Mouse (Mus musculus): Measurements from ENCODE around the gene Vmn1r54. TPM values are rescaled to one million over a fixed set of nuclear protein-coding genes. Genes with fewer than 3 reads are reported as not detected.
"Not testable (repeated sequence)": the region's sequence is repeated elsewhere in the genome, so short reads cannot be mapped to it uniquely, and the experiment has no call there.

The Vmn1r54 gene
- polyA plus RNA-seq (2014; fragmentation: Nextera tagmentation; extraction: Ambion mirVana) = not detected in 2 replicates

- no peak within 1 kb of the TSS for H3K4me2 ChIP-seq (ENCODE audit: low read depth)
- H3K4me3 ChIP-seq (ENCODE audit: low read depth, low read length) = no peak within 1 kb of the TSS
- H3K4me1 ChIP-seq (ENCODE audit: control insufficient read depth, insufficient read depth, low read length) = no peaks in the 10 kb centered on the region
- no peak within 1 kb of the TSS for H3K9ac ChIP-seq (ENCODE audit: low read length)
- H3K36me3 ChIP-seq (ENCODE audit: control insufficient read depth, insufficient read depth, low read length) = no peaks in the 10 kb centered on the region
- H3K27me3 ChIP-seq (ENCODE audit: control insufficient read depth, insufficient read depth, low read length) = no peaks in the 10 kb centered on the region
- DNase-seq (ENCODE audit: low spot score) (no peak), ATAC-seq (ENCODE audit: insufficient read depth, low FRiP score, low TSS enrichment) (no peak)
- no peak within 1 kb of the TSS for H3K27ac ChIP-seq (ENCODE audit: low read depth, low read length)
- WGBS = 76% methylated on average over 1 of the region's 1 CpGs
- H3K9me3 ChIP-seq (ENCODE audit: control insufficient read depth, low read length) = no peaks in the 10 kb centered on the region
Observed at GRCm38 (mm10) chr6:90246000-90246399, at the start of gene Vmn1r54. Gene Vmn1r54 (plus strand): TSS chr6:90246300.

- not testable (repeated sequence) for DNase-seq (ENCODE audit: low spot score); H3K27me3 ChIP-seq (ENCODE audit: control insufficient read depth, insufficient read depth, low read length); H3K36me3 ChIP-seq (ENCODE audit: control insufficient read depth, insufficient read depth, low read length); H3K9me3 ChIP-seq (ENCODE audit: control insufficient read depth, low read length); H3K27ac ChIP-seq (ENCODE audit: low read depth, low read length); H3K9ac ChIP-seq (ENCODE audit: low read length); H3K4me3 ChIP-seq (ENCODE audit: low read depth, low read length); H3K4me2 ChIP-seq (ENCODE audit: low read depth); ATAC-seq (ENCODE audit: insufficient read depth, low FRiP score, low TSS enrichment); H3K4me1 ChIP-seq (ENCODE audit: control insufficient read depth, insufficient read depth, low read length)
- 83% methylated on average over 2 of the region's 2 CpGs for WGBS
Observed at GRCm38 (mm10) chr6:90202493-90202892, 43.6 kb upstream of the Vmn1r54 start, which contains the start of gene V1ra8. Gene V1ra8 (plus strand): TSS chr6:90202793.

- H3K9ac ChIP-seq (ENCODE audit: low read length) = no peak within 1 kb of the TSS
- no peak within 1 kb of the TSS for H3K27ac ChIP-seq (ENCODE audit: low read depth, low read length)
- H3K27me3 ChIP-seq (ENCODE audit: control insufficient read depth, insufficient read depth, low read length) = no peaks in the 10 kb centered on the region
- no peak within 1 kb of the TSS for H3K4me3 ChIP-seq (ENCODE audit: low read depth, low read length)
- no peaks in the 10 kb centered on the region for H3K4me1 ChIP-seq (ENCODE audit: control insufficient read depth, insufficient read depth, low read length)
- DNase-seq (ENCODE audit: low spot score) (no peak), ATAC-seq (ENCODE audit: insufficient read depth, low FRiP score, low TSS enrichment) (no peak)
- 0 out of 2 replicates have a peak, but pooled peaks cover 5% of the 10 kb centered on the region for H3K9me3 ChIP-seq (ENCODE audit: control insufficient read depth, low read length)
- 86% methylated on average over 1 of the region's 1 CpGs for WGBS
- H3K36me3 ChIP-seq (ENCODE audit: control insufficient read depth, insufficient read depth, low read length) = no peaks in the 10 kb centered on the region
- no peak within 1 kb of the TSS for H3K4me2 ChIP-seq (ENCODE audit: low read depth)
Observed at GRCm38 (mm10) chr6:90224338-90224737, 21.8 kb upstream of the Vmn1r54 start, which contains the start of gene Vmn1r53. Gene Vmn1r53 (minus strand): TSS chr6:90224438.

GRCm38 (mm10) chr6:90232114-90232513, 14.0 kb upstream of the Vmn1r54 start:
- H3K4me1 ChIP-seq (ENCODE audit: control insufficient read depth, insufficient read depth, low read length); ATAC-seq (ENCODE audit: insufficient read depth, low FRiP score, low TSS enrichment); DNase-seq (ENCODE audit: low spot score); H3K27me3 ChIP-seq (ENCODE audit: control insufficient read depth, insufficient read depth, low read length); H3K9ac ChIP-seq (ENCODE audit: low read length); H3K9me3 ChIP-seq (ENCODE audit: control insufficient read depth, low read length); H3K4me3 ChIP-seq (ENCODE audit: low read depth, low read length); H3K4me2 ChIP-seq (ENCODE audit: low read depth); H3K36me3 ChIP-seq (ENCODE audit: control insufficient read depth, insufficient read depth, low read length); H3K27ac ChIP-seq (ENCODE audit: low read depth, low read length): not testable (repeated sequence)
- 87% methylated on average over 4 of the region's 4 CpGs for WGBS

- H3K4me3 ChIP-seq (ENCODE audit: low read depth, low read length) = no peak overlapping the region
- H3K4me2 ChIP-seq (ENCODE audit: low read depth) = no peak overlapping the region
- DNase-seq (ENCODE audit: low spot score) (no peak), ATAC-seq (ENCODE audit: insufficient read depth, low FRiP score, low TSS enrichment) (no peak)
- H3K27me3 ChIP-seq (ENCODE audit: control insufficient read depth, insufficient read depth, low read length) = no peaks in the 10 kb centered on the region
- H3K9ac ChIP-seq (ENCODE audit: low read length) = no peak overlapping the region
- H3K36me3 ChIP-seq (ENCODE audit: control insufficient read depth, insufficient read depth, low read length) = no peaks in the 10 kb centered on the region
- no peaks in the 10 kb centered on the region for H3K4me1 ChIP-seq (ENCODE audit: control insufficient read depth, insufficient read depth, low read length)
- 0 out of 2 replicates have a peak, but pooled peaks cover 5% of the 10 kb centered on the region for H3K9me3 ChIP-seq (ENCODE audit: control insufficient read depth, low read length)
- WGBS = 63% methylated on average over 27 of the region's 27 CpGs
- no peak overlapping the region for H3K27ac ChIP-seq (ENCODE audit: low read depth, low read length)
Observed at GRCm38 (mm10) chr6:90232681-90233080, 13.4 kb upstream of the Vmn1r54 start.

- ATAC-seq (ENCODE audit: insufficient read depth, low FRiP score, low TSS enrichment) (no peak), DNase-seq (ENCODE audit: low spot score) (no peak)
- Histone ChIP-seq H3K9ac (ENCODE audit: low read length) (no peak overlapping the region), H3K4me3 (ENCODE audit: low read depth, low read length) (no peak overlapping the region), H3K27me3 (ENCODE audit: control insufficient read depth, insufficient read depth, low read length) (no peaks in the 10 kb centered on the region), H3K36me3 (ENCODE audit: control insufficient read depth, insufficient read depth, low read length) (no peaks in the 10 kb centered on the region), H3K9me3 (ENCODE audit: control insufficient read depth, low read length) (no peaks in the 10 kb centered on the region), H3K27ac (ENCODE audit: low read depth, low read length) (no peak overlapping the region), H3K4me1 (ENCODE audit: control insufficient read depth, insufficient read depth, low read length) (no peaks in the 10 kb centered on the region), H3K4me2 (ENCODE audit: low read depth) (no peak overlapping the region)
- 81% methylated on average over 3 of the region's 3 CpGs for WGBS
Observed at GRCm38 (mm10) chr6:90244019-90244418, 2.1 kb upstream of the Vmn1r54 start.

GRCm38 (mm10) chr6:90288265-90288664, 42.2 kb downstream of the Vmn1r54 start:
- Histone ChIP-seq H3K9ac (ENCODE audit: low read length) (no peak overlapping the region), H3K4me2 (ENCODE audit: low read depth) (no peak overlapping the region), H3K36me3 (ENCODE audit: control insufficient read depth, insufficient read depth, low read length) (no peaks in the 10 kb centered on the region), H3K9me3 (ENCODE audit: control insufficient read depth, low read length) (no peaks in the 10 kb centered on the region), H3K27ac (ENCODE audit: low read depth, low read length) (no peak overlapping the region), H3K4me1 (ENCODE audit: control insufficient read depth, insufficient read depth, low read length) (no peaks in the 10 kb centered on the region), H3K4me3 (ENCODE audit: low read depth, low read length) (no peak overlapping the region), H3K27me3 (ENCODE audit: control insufficient read depth, insufficient read depth, low read length) (no peaks in the 10 kb centered on the region)
- ATAC-seq (ENCODE audit: insufficient read depth, low FRiP score, low TSS enrichment) (no peak), DNase-seq (ENCODE audit: low spot score) (no peak)
- 52% methylated on average over 12 of the region's 12 CpGs for WGBS

- no peak within 1 kb of the TSS for H3K27ac ChIP-seq (ENCODE audit: low read depth, low read length)
- no peaks in the 10 kb centered on the region for H3K9me3 ChIP-seq (ENCODE audit: control insufficient read depth, low read length)
- no peaks in the 10 kb centered on the region for H3K36me3 ChIP-seq (ENCODE audit: control insufficient read depth, insufficient read depth, low read length)
- ATAC-seq (ENCODE audit: insufficient read depth, low FRiP score, low TSS enrichment) = no peak
- WGBS = 84% methylated on average over 1 of the region's 1 CpGs
- no peaks in the 10 kb centered on the region for H3K4me1 ChIP-seq (ENCODE audit: control insufficient read depth, insufficient read depth, low read length)
- no peak within 1 kb of the TSS for H3K4me2 ChIP-seq (ENCODE audit: low read depth)
- no peaks in the 10 kb centered on the region for H3K27me3 ChIP-seq (ENCODE audit: control insufficient read depth, insufficient read depth, low read length)
- H3K9ac ChIP-seq (ENCODE audit: low read length) = no peak within 1 kb of the TSS
- no peak within 1 kb of the TSS for H3K4me3 ChIP-seq (ENCODE audit: low read depth, low read length)
- DNase-seq (ENCODE audit: low spot score) = no peak
Observed at GRCm38 (mm10) chr6:90300919-90301318, 54.8 kb downstream of the Vmn1r54 start, which contains the start of gene BC048671. Gene BC048671 (plus strand): TSS chr6:90301219.

- Histone ChIP-seq H3K4me1 (ENCODE audit: control insufficient read depth, insufficient read depth, low read length) (no peaks in the 10 kb centered on the region), H3K4me2 (ENCODE audit: low read depth) (no peak overlapping the region), H3K36me3 (ENCODE audit: control insufficient read depth, insufficient read depth, low read length) (no peaks in the 10 kb centered on the region), H3K27ac (ENCODE audit: low read depth, low read length) (no peak overlapping the region), H3K4me3 (ENCODE audit: low read depth, low read length) (no peak overlapping the region), H3K9me3 (ENCODE audit: control insufficient read depth, low read length) (peaks cover 9% of the 10 kb centered on the region; the same call in 1 of the 2 replicates), H3K27me3 (ENCODE audit: control insufficient read depth, insufficient read depth, low read length) (no peaks in the 10 kb centered on the region), H3K9ac (ENCODE audit: low read length) (no peak overlapping the region)
- DNase-seq (ENCODE audit: low spot score) = no peak
- 87% methylated on average over 6 of the region's 6 CpGs for WGBS
- ATAC-seq (ENCODE audit: insufficient read depth, low FRiP score, low TSS enrichment) = no peak
Observed at GRCm38 (mm10) chr6:90306315-90306975, 60.3 kb downstream of the Vmn1r54 start.
